Mouse (Mus musculus): ENCODE measurements at regions not wholly inside any gene's neighbourhood (a gene's known extent, or its start where the extent isn't known, plus 50 kb on each side); places are given as distances from the start of the nearest gene placed in this dataset.

GRCm38 (mm10) chr11:112620916-112621315 lies 161.1 kb upstream of the Sox9 start:
- DNase-seq, result peak; percentile 60

- DNase-seq, result peak; percentile 11
These were observed 160.5 kb upstream of the Sox9 start for GRCm38 (mm10) chr11:112621385-112622120.

- DNase-seq, result no peak
These were observed 132.7 kb upstream of the Sox9 start for GRCm38 (mm10) chr11:112649298-112649697.

GRCm38 (mm10) chr11:112657410-112658159 lies 124.4 kb upstream of the Sox9 start:
- DNase-seq, result no peak

- DNase-seq, result no peak
These were observed 122.1 kb upstream of the Sox9 start for GRCm38 (mm10) chr11:112659911-112660310.

- DNase-seq, result no peak
These were observed 120.6 kb upstream of the Sox9 start for GRCm38 (mm10) chr11:112661426-112661825.

- no peak for DNase-seq
These were observed 114.7 kb upstream of the Sox9 start for GRCm38 (mm10) chr11:112667311-112667710.

GRCm38 (mm10) chr11:112672086-112672485 lies 109.9 kb upstream of the Sox9 start:
- DNase-seq, result no peak

GRCm38 (mm10) chr11:112690047-112690446 lies 92.0 kb upstream of the Sox9 start:
- DNase-seq, result peak; percentile 8

- DNase-seq, result no peak
These were observed 75.9 kb upstream of the Sox9 start for GRCm38 (mm10) chr11:112706091-112706490.

GRCm38 (mm10) chr11:112708119-112708730 lies 73.8 kb upstream of the Sox9 start:
- no peak for DNase-seq

- DNase-seq, result no peak
These were observed 70.4 kb upstream of the Sox9 start for GRCm38 (mm10) chr11:112711656-112712055.

GRCm38 (mm10) chr11:112718547-112718946 lies 63.5 kb upstream of the Sox9 start:
- DNase-seq, result no peak

- DNase-seq, result no peak
These were observed 61.4 kb upstream of the Sox9 start for GRCm38 (mm10) chr11:112720652-112721051.

GRCm38 (mm10) chr11:112722936-112723335 lies 59.1 kb upstream of the Sox9 start:
- DNase-seq, result no peak

- no peak for DNase-seq
These were observed 53.7 kb upstream of the Sox9 start for GRCm38 (mm10) chr11:112728154-112728952.

Measured in heart, postnatal 4 days (tissue).